Mouse (Mus musculus): Measurements from ENCODE around the gene Tex14. TPM values are rescaled to one million over a fixed set of nuclear protein-coding genes. Genes with fewer than 3 reads are reported as not detected.
"Not testable (repeated sequence)": the region's sequence is repeated elsewhere in the genome, so short reads cannot be mapped to it uniquely, and the experiment has no call there.

Gene Tex14
- polyA plus RNA-seq, 2 experiments from 2014 or later: 0.28 to 1.1 TPM

- ATAC-seq: peak; percentile 76
Observed at GRCm38 (mm10) chr11:87448476-87449199, 43.8 kb downstream of the Tex14 start.

- ATAC-seq: no peak
Observed at GRCm38 (mm10) chr11:87449200-87449547, 44.3 kb downstream of the Tex14 start.

GRCm38 (mm10) chr11:87449847-87450246, 45.0 kb downstream of the Tex14 start:
- not testable (repeated sequence) for ATAC-seq

GRCm38 (mm10) chr11:87452779-87453178, 47.9 kb downstream of the Tex14 start:
- ATAC-seq: not testable (repeated sequence)

GRCm38 (mm10) chr11:87453216-87454034, 48.6 kb downstream of the Tex14 start:
- peak; percentile 32 for ATAC-seq

- peak; percentile 82 for ATAC-seq
Observed at GRCm38 (mm10) chr11:87454035-87454690, 49.3 kb downstream of the Tex14 start.

GRCm38 (mm10) chr11:87455573-87455972, 50.7 kb downstream of the Tex14 start:
- ATAC-seq: no peak

GRCm38 (mm10) chr11:87455984-87456383, 51.1 kb downstream of the Tex14 start:
- no peak for ATAC-seq

GRCm38 (mm10) chr11:87460566-87460965, 55.7 kb downstream of the Tex14 start:
- no peak for ATAC-seq

- peak; percentile 81 for ATAC-seq
Observed at GRCm38 (mm10) chr11:87461780-87462460, 57.1 kb downstream of the Tex14 start.

GRCm38 (mm10) chr11:87462461-87463242, 57.8 kb downstream of the Tex14 start:
- ATAC-seq: no peak

- ATAC-seq: no peak
Observed at GRCm38 (mm10) chr11:87463243-87463540, 58.3 kb downstream of the Tex14 start.

- ATAC-seq: not testable (repeated sequence)
Observed at GRCm38 (mm10) chr11:87463792-87464430, 59.0 kb downstream of the Tex14 start.

- no peak for ATAC-seq
Observed at GRCm38 (mm10) chr11:87465990-87466593, 61.2 kb downstream of the Tex14 start.

- peak; percentile 70 for ATAC-seq
Observed at GRCm38 (mm10) chr11:87467491-87468277, 62.8 kb downstream of the Tex14 start.

- no peak for ATAC-seq
Observed at GRCm38 (mm10) chr11:87468278-87468655, 63.4 kb downstream of the Tex14 start.

GRCm38 (mm10) chr11:87468706-87469315, 63.9 kb downstream of the Tex14 start:
- ATAC-seq: no peak

GRCm38 (mm10) chr11:87470807-87471698, 66.2 kb downstream of the Tex14 start:
- ATAC-seq: peak; percentile 73

GRCm38 (mm10) chr11:87471699-87471997, 66.8 kb downstream of the Tex14 start:
- ATAC-seq: not testable (repeated sequence)

Data from CD4-positive, CD25-positive, alpha-beta regulatory T cell, adult 4 months (primary cell).